Mouse (Mus musculus) MEL (cell line): ENCODE results near the gene Angptl8. TPM values are rescaled to one million over a fixed set of nuclear protein-coding genes. Genes with fewer than 3 reads are reported as not detected.
A peak's percentile ranks its signal among the peaks of the same experiment; 100 is the strongest.

ENCODE experiments used
- DNase-seq: peaks from one replicate; pipeline ENCODE4 v3.0.0; 2011; ENCODE audit warnings: low read depth, low spot score
- H3K27ac ChIP-seq: 2 replicates; pipeline ENCODE4 v1.5.1; 2012; ENCODE audit warnings: low read depth, mild to moderate bottlenecking, control low read depth, low read length, moderate library complexity; ENCODE audit not compliant: control insufficient read depth
- H3K27me3 ChIP-seq, 2 experiments: fragments of 150-350 bp in 1 of 2; sonication (generic) in 1 of 2; 2 replicates each; pipeline ENCODE4 v1.6.1; 2012; ENCODE audit warnings: low read length in 2 of 2, mild to moderate bottlenecking in 2 of 2, improper control_type of control experiment in 1 of 2, moderate library complexity in 1 of 2; ENCODE audit not compliant: insufficient read depth in 2 of 2, control insufficient read depth in 1 of 2
- H3K36me3 ChIP-seq, 2 experiments: 2 replicates each; pipeline ENCODE4 v1.6.1; 2012 to 2014; ENCODE audit warnings: low read length in 2 of 2, improper control_type of control experiment in 1 of 2, inconsistent platforms in 1 of 2, mild to moderate bottlenecking in 1 of 2; ENCODE audit not compliant: insufficient read depth in 2 of 2, control insufficient read depth in 1 of 2
- H3K4me1 ChIP-seq, 2 experiments: fragments of 150-350 bp in 1 of 2; sonication (generic) in 1 of 2; 2 replicates each; pipeline ENCODE4 v1.6.1; 2012; ENCODE audit warnings: low read length in 2 of 2, improper control_type of control experiment in 1 of 2, mild to moderate bottlenecking in 1 of 2; ENCODE audit not compliant: insufficient read depth in 2 of 2, control insufficient read depth in 1 of 2
- H3K4me3 ChIP-seq, 2 experiments: fragments of 150-350 bp in 1 of 2; sonication (generic) in 1 of 2; 2 replicates each; pipeline ENCODE4 v1.5.1; 2012; ENCODE audit warnings: low read depth in 2 of 2, low read length in 2 of 2, mild to moderate bottlenecking in 2 of 2, moderate library complexity in 2 of 2, control low read depth in 1 of 2, improper control_type of control experiment in 1 of 2; ENCODE audit not compliant: control insufficient read depth in 1 of 2, insufficient read depth in 1 of 2
- H3K79me2 ChIP-seq: 2 replicates; pipeline ENCODE4 v1.6.1; 2012; ENCODE audit warnings: mild to moderate bottlenecking, low read length, moderate library complexity; ENCODE audit not compliant: control insufficient read depth, poor library complexity, insufficient read depth
- H3K9ac ChIP-seq: 2 replicates; pipeline ENCODE4 v1.6.1; 2012; ENCODE audit warnings: low read depth, mild to moderate bottlenecking, control low read depth, low read length, moderate library complexity; ENCODE audit not compliant: control insufficient read depth, poor library complexity, severe bottlenecking
- H3K9me3 ChIP-seq: fragments of 150-350 bp; sonication (generic); replicated peaks from 2 replicates; pipeline ENCODE4 v1.6.1; 2012; ENCODE audit warnings: mild to moderate bottlenecking, low read length, improper control_type of control experiment, moderate library complexity; ENCODE audit not compliant: insufficient read depth
- BHLHE40 ChIP-seq: IDR thresholded peaks from 2 replicates; pipeline ENCODE4 v1.6.1; 2012; ENCODE audit warnings: low read depth, mild to moderate bottlenecking, inconsistent platforms, low read length, improper control_type of control experiment, borderline replicate concordance
- CHD2 ChIP-seq: IDR thresholded peaks from 2 replicates; pipeline ENCODE4 v1.6.1; 2011; ENCODE audit warnings: low read length, improper control_type of control experiment
- CTCF ChIP-seq, 3 experiments: IDR thresholded peaks in 2 of 3; conservative IDR thresholded peaks in 1 of 3; 2 replicates each; pipeline ENCODE4 v1.5.1; 2011 to 2012; ENCODE audit warnings: low read length in 3 of 3, low read depth in 2 of 3, mild to moderate bottlenecking in 2 of 3, improper control_type of control experiment in 1 of 3, inconsistent platforms in 1 of 3, mixed read lengths in 1 of 3, moderate library complexity in 1 of 3; ENCODE audit not compliant: control insufficient read depth in 1 of 3, insufficient read depth in 1 of 3, poor library complexity in 1 of 3, severe bottlenecking in 1 of 3
- E2F4 ChIP-seq: IDR thresholded peaks from 2 replicates; pipeline ENCODE4 v1.6.1; 2011; ENCODE audit warnings: low read depth, low read length, improper control_type of control experiment, borderline replicate concordance
- ELF1 ChIP-seq: IDR thresholded peaks from 2 replicates; pipeline ENCODE4 v1.6.1; 2014; ENCODE audit warnings: low read depth, mild to moderate bottlenecking, inconsistent platforms, low read length, improper control_type of control experiment, moderate library complexity
- ETS1 ChIP-seq: IDR thresholded peaks from 2 replicates; pipeline ENCODE4 v1.6.1; 2012; ENCODE audit warnings: low read depth, mild to moderate bottlenecking, inconsistent platforms, low read length, improper control_type of control experiment, moderate library complexity
- HCFC1 ChIP-seq: IDR thresholded peaks from 2 replicates; pipeline ENCODE4 v1.6.1; 2012; ENCODE audit warnings: low read depth, mild to moderate bottlenecking, inconsistent platforms, low read length, improper control_type of control experiment, moderate library complexity
- MAX ChIP-seq: IDR thresholded peaks from 2 replicates; pipeline ENCODE4 v1.6.1; 2011; ENCODE audit warnings: low read length, improper control_type of control experiment
- MAZ ChIP-seq: IDR thresholded peaks from 2 replicates; pipeline ENCODE4 v1.6.1; 2012; ENCODE audit warnings: low read depth, mild to moderate bottlenecking, inconsistent platforms, low read length, improper control_type of control experiment
- MEF2A ChIP-seq: IDR thresholded peaks from 2 replicates; pipeline ENCODE4 v1.6.1; 2014; ENCODE audit warnings: low read depth, mild to moderate bottlenecking, inconsistent platforms, low read length, improper control_type of control experiment; ENCODE audit not compliant: poor library complexity, insufficient replicate concordance, severe bottlenecking; ENCODE audit errors: extremely low read depth
- MXI1 ChIP-seq: IDR thresholded peaks from 2 replicates; pipeline ENCODE4 v1.6.1; 2011; ENCODE audit warnings: mild to moderate bottlenecking, low read depth, low read length, improper control_type of control experiment
- MYC ChIP-seq: IDR thresholded peaks from 2 replicates; pipeline ENCODE4 v1.6.1; 2011; ENCODE audit warnings: low read depth, mild to moderate bottlenecking, low read length, improper control_type of control experiment, moderate library complexity
- POLR2AphosphoS2 ChIP-seq: IDR thresholded peaks from 2 replicates; pipeline ENCODE4 v1.6.1; 2011; ENCODE audit warnings: low read length, improper control_type of control experiment
- RAD21 ChIP-seq: IDR thresholded peaks from 2 replicates; pipeline ENCODE4 v1.6.1; 2011; ENCODE audit warnings: mild to moderate bottlenecking, low read depth, low read length, improper control_type of control experiment
- SMC3 ChIP-seq: IDR thresholded peaks from 2 replicates; pipeline ENCODE4 v1.6.1; 2011; ENCODE audit warnings: low read depth, low read length, improper control_type of control experiment
- TAL1 ChIP-seq: IDR thresholded peaks from 2 replicates; pipeline ENCODE4 v1.6.1; 2012; ENCODE audit warnings: mild to moderate bottlenecking, inconsistent platforms, low read length, moderate library complexity, mixed read lengths
- TBP ChIP-seq: IDR thresholded peaks from 2 replicates; pipeline ENCODE4 v1.8.0; 2011; ENCODE audit warnings: low read depth, low read length, improper control_type of control experiment
- USF1 ChIP-seq: IDR thresholded peaks from 2 replicates; pipeline ENCODE4 v1.6.1; 2014; ENCODE audit warnings: low read depth, mild to moderate bottlenecking, inconsistent platforms, low read length, improper control_type of control experiment, moderate library complexity
- ZC3H11A ChIP-seq: IDR thresholded peaks from 2 replicates; pipeline ENCODE4 v1.6.1; 2012; ENCODE audit warnings: low read depth, mild to moderate bottlenecking, inconsistent platforms, low read length, improper control_type of control experiment
- ZMIZ1 ChIP-seq: IDR thresholded peaks from 2 replicates; pipeline ENCODE4 v1.6.1; 2012; ENCODE audit warnings: low read depth, mild to moderate bottlenecking, inconsistent platforms, low read length, improper control_type of control experiment, moderate library complexity
- ZNF384 ChIP-seq: IDR thresholded peaks from 2 replicates; pipeline ENCODE4 v1.6.1; 2012; ENCODE audit warnings: low read depth, mild to moderate bottlenecking, inconsistent platforms, low read length, improper control_type of control experiment
- polyA plus RNA-seq, 2 experiments: library from polyadenylated mRNA; stranded (reverse) in 1 of 2; unstranded in 1 of 2; fragments of >175 nt in 1 of 2; fragments of >200 nt in 1 of 2; gene quantifications; 2 replicates each; pipeline versions ENCODE4 v1.2.1 to v1.2.4; 2012; ENCODE audit warnings: low replicate concordance in 2 of 2, low read depth in 1 of 2; ENCODE audit not compliant: insufficient read length in 2 of 2, insufficient read depth in 1 of 2, missing spikeins in 1 of 2
- total RNA-seq: library from RNA; depleted of rRNA; stranded (reverse); fragments of 300-350 nt; gene quantifications from 2 replicates; pipeline ENCODE4 v1.2.3, GENCODE M21; 2012

Gene Angptl8
- total and polyA plus RNA-seq, 3 experiments = 0.25 TPM; not detected in 2

DNA sequence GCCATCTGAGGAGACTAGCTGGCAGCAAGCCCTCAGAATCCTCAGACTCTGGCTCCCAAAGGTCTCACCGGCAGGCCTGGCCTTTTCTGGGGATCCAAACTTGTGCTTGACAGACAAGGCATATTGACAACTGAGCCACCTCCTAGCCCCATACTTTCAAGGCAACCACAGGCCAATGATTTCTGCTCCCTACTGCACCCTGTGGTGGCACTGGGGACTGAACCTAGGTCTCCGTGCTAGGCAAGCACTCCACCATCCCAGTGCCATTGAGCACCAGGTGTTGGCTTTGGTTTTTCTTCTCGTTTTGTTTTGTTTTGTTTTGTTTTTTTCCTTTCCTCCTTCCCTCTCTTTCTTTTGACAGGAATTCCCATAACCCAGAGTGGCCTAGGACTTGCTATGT, 26.7 kb upstream of the Angptl8 start (continued):
- no peak for TF ChIP-seq CHD2

DNA sequence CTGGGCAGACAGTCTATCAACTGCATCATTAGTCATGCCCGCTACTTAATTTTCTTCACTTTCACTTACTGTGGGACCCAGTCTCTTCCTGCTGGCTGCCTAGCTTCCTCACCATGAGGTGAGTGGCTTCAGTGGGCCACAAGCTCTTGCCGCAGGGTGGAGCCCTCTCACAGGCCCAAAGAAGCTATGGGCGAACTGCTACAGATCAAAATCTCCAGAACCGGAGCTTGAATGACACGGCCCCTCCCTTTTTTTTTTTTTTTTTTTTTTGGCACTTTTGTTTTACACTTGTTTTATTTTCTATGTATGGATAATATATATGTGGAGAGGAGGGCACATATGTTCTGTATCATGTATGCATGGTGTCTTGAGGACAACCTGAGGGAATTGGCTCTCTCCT, 24.1 kb upstream of the Angptl8 start:
- Histone ChIP-seq H3K27me3 (no peaks in the 10 kb centered on the region), H3K79me2 (no peaks in the 10 kb centered on the region), H3K27ac (no peak overlapping the region), H3K9ac (no peak overlapping the region), H3K36me3 (no peaks in the 10 kb centered on the region), H3K4me3 (peak overlapping the region in 1 of 2 experiments; percentile 9; a peak in 1 of 4 replicates), H3K4me1 (peaks cover 0 to 4% of the 10 kb centered on the region in 2 experiments; a peak in 1 of 4 replicates), H3K9me3 (no peaks in the 10 kb centered on the region)
- peak; percentile 59 for DNase-seq
- TF ChIP-seq ZNF384 (peak; percentile 95), SMC3 (peak; percentile 55), MEF2A (no peak), ZMIZ1 (no peak), CTCF (IDR thresholded peaks at IDR 0.05 in 2 of 3, conservative IDR thresholded peaks at IDR 0.05 in 1 of 3; ENCODE audit: control insufficient read depth in 1 of 3, insufficient read depth in 1 of 3, low read depth in 2 of 3, low read length in 3 of 3, poor library complexity in 1 of 3, severe bottlenecking in 1 of 3) (peak in 2 of 3 experiments; percentile 56 to 64; a peak in 4 of 6 replicates), E2F4 (no peak), TBP (no peak), ZC3H11A (peak; percentile 18; the same call in 1 of the 2 replicates), HCFC1 (no peak), POLR2AphosphoS2 (no peak), RAD21 (peak; percentile 59), ELF1 (no peak), ETS1 (no peak), MXI1 (0 out of 2 replicates have a peak, but pooled peaks have one; percentile 44), USF1 (no peak), MAX (peak; percentile 45; the same call in 1 of the 2 replicates), BHLHE40 (0 out of 2 replicates have a peak, but pooled peaks have one; percentile 11), MAZ (peak; percentile 68)

DNA sequence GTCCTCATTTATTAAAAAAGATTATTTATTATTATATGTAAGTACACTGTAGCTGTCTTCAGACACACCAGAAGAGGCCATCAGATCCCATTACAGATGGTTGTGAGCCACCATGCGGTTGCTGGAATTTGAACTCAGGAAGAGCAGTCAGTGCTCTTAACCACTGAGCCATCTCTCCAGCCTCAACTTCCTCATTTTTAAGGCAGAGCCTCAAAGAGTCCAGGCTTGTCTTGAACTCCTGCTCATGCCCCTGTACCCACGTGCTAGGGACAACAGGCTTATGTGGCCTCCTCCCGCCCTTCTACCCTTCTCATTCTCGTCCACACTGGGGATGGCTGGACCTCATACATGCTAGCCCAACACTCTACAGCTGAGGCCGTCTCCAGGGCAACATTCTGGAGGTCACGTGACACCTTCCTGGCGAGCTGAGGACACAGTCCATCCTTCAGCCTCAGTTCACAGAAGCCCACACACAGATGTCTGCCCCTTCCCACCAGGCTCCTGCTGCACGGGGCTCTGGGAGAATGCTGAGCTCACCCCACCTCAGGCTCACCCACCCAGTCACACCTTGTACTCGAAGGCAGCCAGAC, 18.5 kb upstream of the Angptl8 start:
- Histone ChIP-seq H3K9ac (no peak overlapping the region), H3K27ac (no peak overlapping the region), H3K79me2 (no peaks in the 10 kb centered on the region), H3K36me3 (no peaks in the 10 kb centered on the region), H3K4me3 (no peak overlapping the region), H3K9me3 (no peaks in the 10 kb centered on the region), H3K27me3 (no peaks in the 10 kb centered on the region), H3K4me1 (peaks cover 0 to 6% of the 10 kb centered on the region in 2 experiments; a peak in 1 of 4 replicates)
- TF ChIP-seq MYC (peak; percentile 80), MAX (peak; percentile 74; the same call in 1 of the 2 replicates), USF1 (peak; percentile 69), TAL1 (no peak), MXI1 (peak; percentile 41; the same call in 1 of the 2 replicates), BHLHE40 (no peak)
- DNase-seq = peak; percentile 83
